Mouse (Mus musculus): ENCODE results near the gene Ptch2.
A peak's percentile ranks its signal among the peaks of the same experiment; 100 is the strongest.

Ptch2 gene

GRCm38 (mm10) chr4:117155020-117155791, 59.3 kb downstream of the Ptch2 start:
- DNase-seq (ENCODE audit: low read depth): peak; percentile 52

- peak; percentile 94 for DNase-seq (ENCODE audit: low read depth)
Measured at GRCm38 (mm10) chr4:117155792-117156355, 60.0 kb downstream of the Ptch2 start, which contains the start of gene Rps8. Gene Rps8 (minus strand): TSS chr4:117156243.

- no peak for DNase-seq (ENCODE audit: low read depth)
Measured at GRCm38 (mm10) chr4:117156372-117156771, 60.5 kb downstream of the Ptch2 start.

GRCm38 (mm10) chr4:117159666-117160065, 63.8 kb downstream of the Ptch2 start:
- DNase-seq (ENCODE audit: low read depth): no peak

GRCm38 (mm10) chr4:117161183-117161582, 65.3 kb downstream of the Ptch2 start:
- no peak for DNase-seq (ENCODE audit: low read depth)
